Mouse (Mus musculus) ovary, adult 10 weeks (tissue): Measurements from ENCODE around the gene Tspan8. TPM values are rescaled to one million over a fixed set of nuclear protein-coding genes. Genes with fewer than 3 reads are reported as not detected.

Source experiments
- polyA plus RNA-seq: library from polyadenylated mRNA; stranded (reverse); fragments of 350-450 nt; fragmentation: Illumina TruSeq; extraction: RNeasy Lipid Tissue Mini Kit (QIAGEN cat#74804); gene quantifications from one replicate; pipeline ENCODE4 v1.2.3, GENCODE M21; 2014

Tspan8 gene
- 28.1 TPM for polyA plus RNA-seq

DNA sequence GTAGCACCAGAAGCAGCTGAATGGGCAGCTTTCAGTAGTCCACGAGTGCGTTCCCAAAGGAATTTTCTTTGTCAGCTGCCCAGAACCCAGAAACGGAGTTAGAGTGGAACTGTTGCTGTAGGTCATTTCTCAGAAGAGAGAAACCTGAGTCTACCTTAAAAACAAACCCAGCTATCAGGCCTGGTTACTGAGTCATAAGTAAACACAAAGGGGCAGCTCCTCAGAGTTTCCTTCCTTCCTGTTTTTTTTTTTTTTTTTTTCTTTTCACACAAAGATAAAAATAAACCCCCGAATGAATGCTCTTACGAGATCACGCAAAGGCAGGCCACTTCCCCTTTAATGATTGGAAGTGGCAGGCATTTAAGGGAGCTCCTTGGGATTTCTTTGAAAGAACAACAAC, at the start of gene Tspan8:
TSS of gene Tspan8 (plus strand) at position 322 of the 400 bp plus-strand sequence.

Other genes starting within 250 kb of the Tspan8 start
- gene A930009A15Rik, start 246.8 kb upstream of the Tspan8 start, polyA plus RNA-seq = not detected
- gene Lgr5, start 229.1 kb upstream of the Tspan8 start, polyA plus RNA-seq = 29.7 TPM
- 3.9 TPM for gene Ptprr, start 201.4 kb downstream of the Tspan8 start, polyA plus RNA-seq